Mouse (Mus musculus): ENCODE measurements around the gene Top3a. TPM values are rescaled to one million over a fixed set of nuclear protein-coding genes. Genes with fewer than 3 reads are reported as not detected.

The Top3a gene
- polyA plus RNA-seq, 1 experiment from 2014 or later, result 8.3 TPM

DNA sequence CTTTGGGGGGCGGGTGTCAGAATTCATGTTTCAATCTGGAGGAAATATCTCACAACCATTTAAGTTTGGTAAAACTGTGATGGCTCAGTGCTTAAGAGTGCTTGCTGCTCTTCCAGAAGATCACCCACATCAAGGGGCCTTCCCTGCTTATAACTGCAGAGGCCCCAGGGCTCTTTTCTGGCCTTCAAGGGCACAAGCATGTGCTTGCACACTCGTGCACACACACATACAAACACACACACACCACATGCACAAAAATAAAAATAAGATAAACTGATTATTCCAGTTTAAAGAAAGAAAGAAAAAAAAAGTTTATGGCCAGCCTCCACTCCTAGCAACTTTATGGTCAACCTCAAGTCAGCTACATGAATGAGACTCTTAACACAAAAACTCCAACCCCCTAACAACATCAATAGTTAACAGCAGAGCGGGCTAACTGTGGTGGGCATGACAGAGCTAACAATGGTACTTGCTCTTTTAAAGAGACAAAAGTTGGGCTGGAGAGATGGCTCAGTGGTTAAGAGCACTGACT lies 2.9 kb downstream of the Top3a start:
- Histone ChIP-seq H3K9me3 (ENCODE audit: control insufficient read depth, low read length) (no peaks in the 10 kb centered on the region), H3K9ac (ENCODE audit: low read length) (no peak overlapping the region), H3K27ac (replicated peaks in 1 of 2; ENCODE audit: control insufficient read depth in 1 of 2, insufficient read depth in 1 of 2, low read depth in 2 of 2, low read length in 2 of 2) (no peak overlapping the region), H3K4me2 (ENCODE audit: low read length) (no peak overlapping the region), H3K36me3 (ENCODE audit: control insufficient read depth, insufficient read depth, low read length) (peaks cover 7% of the 10 kb centered on the region), H3K27me3 (ENCODE audit: control insufficient read depth, insufficient read depth, low read length) (no peaks in the 10 kb centered on the region), H3K4me3 (ENCODE audit: control insufficient read depth in 1 of 2, insufficient read depth in 1 of 2, low read depth in 1 of 2, low read length in 2 of 2) (no peak overlapping the region), H3K4me1 (ENCODE audit: control insufficient read depth in 2 of 2, insufficient read depth in 2 of 2, low read length in 2 of 2) (peaks cover 11 to 30% of the 10 kb centered on the region in 2 experiments; a peak in 3 of 4 replicates)
- WGBS, result 83% methylated on average over 3 of the region's 3 CpGs
- no peak for ATAC-seq (ENCODE audit: insufficient number of reproducible peaks, insufficient read depth, low FRiP score, low read depth)

GRCm38 (mm10) chr11:60772161-60772560 lies 5.0 kb downstream of the Top3a start:
- Histone ChIP-seq H3K36me3 (ENCODE audit: control insufficient read depth, insufficient read depth, low read length) (no peaks in the 10 kb centered on the region), H3K4me3 (ENCODE audit: control insufficient read depth in 1 of 2, insufficient read depth in 1 of 2, low read depth in 1 of 2, low read length in 2 of 2) (no peak overlapping the region), H3K9ac (ENCODE audit: low read length) (no peak overlapping the region), H3K27me3 (ENCODE audit: control insufficient read depth, insufficient read depth, low read length) (no peaks in the 10 kb centered on the region), H3K27ac (replicated peaks in 1 of 2; ENCODE audit: control insufficient read depth in 1 of 2, insufficient read depth in 1 of 2, low read depth in 2 of 2, low read length in 2 of 2) (no peak overlapping the region), H3K4me1 (ENCODE audit: control insufficient read depth in 2 of 2, insufficient read depth in 2 of 2, low read length in 2 of 2) (peaks cover 3 to 16% of the 10 kb centered on the region in 2 experiments; a peak in 3 of 4 replicates), H3K4me2 (ENCODE audit: low read length) (no peak overlapping the region), H3K9me3 (ENCODE audit: control insufficient read depth, low read length) (no peaks in the 10 kb centered on the region)
- 89% methylated on average over 4 of the region's 4 CpGs for WGBS
- ATAC-seq (ENCODE audit: insufficient number of reproducible peaks, insufficient read depth, low FRiP score, low read depth), result no peak

- H3K27ac ChIP-seq (replicated peaks in 1 of 2; ENCODE audit: control insufficient read depth in 1 of 2, insufficient read depth in 1 of 2, low read depth in 2 of 2, low read length in 2 of 2), result no peak overlapping the region
- no peak for ATAC-seq (ENCODE audit: insufficient number of reproducible peaks, insufficient read depth, low FRiP score, low read depth)
- no peaks in the 10 kb centered on the region for H3K9me3 ChIP-seq (ENCODE audit: control insufficient read depth, low read length)
- H3K36me3 ChIP-seq (ENCODE audit: control insufficient read depth, insufficient read depth, low read length), result no peaks in the 10 kb centered on the region
- no peak overlapping the region for H3K4me2 ChIP-seq (ENCODE audit: low read length)
- no peak overlapping the region for H3K9ac ChIP-seq (ENCODE audit: low read length)
- peaks cover 0 to 11% of the 10 kb centered on the region in 2 experiments; a peak in 2 of 4 replicates for H3K4me1 ChIP-seq (ENCODE audit: control insufficient read depth in 2 of 2, insufficient read depth in 2 of 2, low read length in 2 of 2)
- no peaks in the 10 kb centered on the region for H3K27me3 ChIP-seq (ENCODE audit: control insufficient read depth, insufficient read depth, low read length)
- WGBS, result 86% methylated on average over 3 of the region's 3 CpGs
- H3K4me3 ChIP-seq (ENCODE audit: control insufficient read depth in 1 of 2, insufficient read depth in 1 of 2, low read depth in 1 of 2, low read length in 2 of 2), result no peak overlapping the region
These were observed 6.4 kb downstream of the Top3a start for GRCm38 (mm10) chr11:60770776-60771175.

DNA sequence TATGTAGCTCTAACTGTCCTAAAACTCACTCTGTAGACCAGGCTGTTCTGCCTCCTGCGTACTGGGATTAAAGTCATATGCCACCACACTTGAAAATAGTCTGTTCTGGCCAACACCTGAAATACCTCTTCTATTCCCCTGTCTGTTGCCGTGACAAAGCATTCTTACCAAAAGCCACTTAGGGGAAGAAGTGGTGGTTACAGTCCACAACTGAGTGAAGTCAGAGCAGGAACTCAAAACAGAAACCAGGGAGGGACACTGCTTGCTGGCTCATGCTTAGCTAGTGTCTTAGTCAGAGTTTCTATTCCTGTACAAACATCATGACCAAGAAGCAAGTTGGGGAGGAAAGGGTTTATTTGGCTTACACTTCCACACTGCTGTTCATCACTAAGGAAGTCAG lies 7.8 kb downstream of the Top3a start:
- WGBS, result 76% methylated on average over 2 of the region's 2 CpGs
- no peak overlapping the region for H3K9ac ChIP-seq (ENCODE audit: low read length)
- H3K4me2 ChIP-seq (ENCODE audit: low read length), result no peak overlapping the region
- no peaks in the 10 kb centered on the region for H3K27me3 ChIP-seq (ENCODE audit: control insufficient read depth, insufficient read depth, low read length)
- no peaks in the 10 kb centered on the region for H3K36me3 ChIP-seq (ENCODE audit: control insufficient read depth, insufficient read depth, low read length)
- no peaks in the 10 kb centered on the region for H3K9me3 ChIP-seq (ENCODE audit: control insufficient read depth, low read length)
- H3K4me1 ChIP-seq (ENCODE audit: control insufficient read depth in 2 of 2, insufficient read depth in 2 of 2, low read length in 2 of 2), result no peaks in the 10 kb centered on the region; a peak in 1 of 4 replicates
- H3K27ac ChIP-seq (replicated peaks in 1 of 2; ENCODE audit: control insufficient read depth in 1 of 2, insufficient read depth in 1 of 2, low read depth in 2 of 2, low read length in 2 of 2), result no peak overlapping the region
- no peak for ATAC-seq (ENCODE audit: insufficient number of reproducible peaks, insufficient read depth, low FRiP score, low read depth)
- H3K4me3 ChIP-seq (ENCODE audit: control insufficient read depth in 1 of 2, insufficient read depth in 1 of 2, low read depth in 1 of 2, low read length in 2 of 2), result no peak overlapping the region

GRCm38 (mm10) chr11:60766969-60767368 lies 10.2 kb downstream of the Top3a start:
- Histone ChIP-seq H3K36me3 (ENCODE audit: control insufficient read depth, insufficient read depth, low read length) (peaks cover 13% of the 10 kb centered on the region), H3K4me3 (ENCODE audit: control insufficient read depth in 1 of 2, insufficient read depth in 1 of 2, low read depth in 1 of 2, low read length in 2 of 2) (no peak overlapping the region), H3K4me2 (ENCODE audit: low read length) (no peak overlapping the region), H3K9ac (ENCODE audit: low read length) (no peak overlapping the region), H3K27ac (replicated peaks in 1 of 2; ENCODE audit: control insufficient read depth in 1 of 2, insufficient read depth in 1 of 2, low read depth in 2 of 2, low read length in 2 of 2) (no peak overlapping the region), H3K27me3 (ENCODE audit: control insufficient read depth, insufficient read depth, low read length) (no peaks in the 10 kb centered on the region), H3K4me1 (ENCODE audit: control insufficient read depth in 2 of 2, insufficient read depth in 2 of 2, low read length in 2 of 2) (no peaks in the 10 kb centered on the region), H3K9me3 (ENCODE audit: control insufficient read depth, low read length) (no peaks in the 10 kb centered on the region)
- no peak for ATAC-seq (ENCODE audit: insufficient number of reproducible peaks, insufficient read depth, low FRiP score, low read depth)
- 59% methylated on average over 4 of the region's 4 CpGs for WGBS

- WGBS, result 77% methylated on average over 3 of the region's 3 CpGs
- Histone ChIP-seq H3K4me2 (ENCODE audit: low read length) (no peak overlapping the region), H3K36me3 (ENCODE audit: control insufficient read depth, insufficient read depth, low read length) (peaks cover 59% of the 10 kb centered on the region), H3K9me3 (ENCODE audit: control insufficient read depth, low read length) (no peaks in the 10 kb centered on the region), H3K4me3 (ENCODE audit: control insufficient read depth in 1 of 2, insufficient read depth in 1 of 2, low read depth in 1 of 2, low read length in 2 of 2) (no peak overlapping the region), H3K9ac (ENCODE audit: low read length) (no peak overlapping the region), H3K27me3 (ENCODE audit: control insufficient read depth, insufficient read depth, low read length) (no peaks in the 10 kb centered on the region), H3K4me1 (ENCODE audit: control insufficient read depth in 2 of 2, insufficient read depth in 2 of 2, low read length in 2 of 2) (no peaks in the 10 kb centered on the region), H3K27ac (replicated peaks in 1 of 2; ENCODE audit: control insufficient read depth in 1 of 2, insufficient read depth in 1 of 2, low read depth in 2 of 2, low read length in 2 of 2) (no peak overlapping the region)
- ATAC-seq (ENCODE audit: insufficient number of reproducible peaks, insufficient read depth, low FRiP score, low read depth), result no peak
These were observed 15.5 kb downstream of the Top3a start for GRCm38 (mm10) chr11:60761681-60762080.

DNA sequence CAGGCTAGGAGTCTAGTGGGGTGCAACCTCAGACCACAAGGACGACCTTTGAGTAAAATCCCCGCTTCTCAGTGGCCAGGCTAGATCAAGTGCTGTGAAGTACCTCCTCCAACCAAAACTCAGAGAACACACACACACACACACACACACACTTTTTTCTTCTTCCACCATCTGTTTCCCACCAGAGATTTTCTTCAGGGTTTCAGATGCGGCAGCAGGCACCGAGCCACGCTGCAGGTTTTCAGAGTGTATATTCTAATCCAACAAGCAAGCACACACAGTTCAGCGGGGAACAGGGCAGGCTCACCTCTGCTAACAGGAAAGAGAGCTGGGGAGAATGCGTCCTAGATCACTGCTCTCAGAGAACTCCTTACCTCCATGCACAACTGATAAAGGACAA lies 21.6 kb downstream of the Top3a start:
- WGBS, result 89% methylated on average over 7 of the region's 7 CpGs
- no peak for ATAC-seq (ENCODE audit: insufficient number of reproducible peaks, insufficient read depth, low FRiP score, low read depth)
- H3K9me3 ChIP-seq (ENCODE audit: control insufficient read depth, low read length), result no peaks in the 10 kb centered on the region
- H3K27ac ChIP-seq (replicated peaks in 1 of 2; ENCODE audit: control insufficient read depth in 1 of 2, insufficient read depth in 1 of 2, low read depth in 2 of 2, low read length in 2 of 2), result no peak overlapping the region
- H3K4me1 ChIP-seq (ENCODE audit: control insufficient read depth in 2 of 2, insufficient read depth in 2 of 2, low read length in 2 of 2), result no peaks in the 10 kb centered on the region
- peaks cover 90% of the 10 kb centered on the region for H3K36me3 ChIP-seq (ENCODE audit: control insufficient read depth, insufficient read depth, low read length)
- no peak overlapping the region for H3K4me2 ChIP-seq (ENCODE audit: low read length)
- no peak overlapping the region for H3K9ac ChIP-seq (ENCODE audit: low read length)
- no peak overlapping the region for H3K4me3 ChIP-seq (ENCODE audit: control insufficient read depth in 1 of 2, insufficient read depth in 1 of 2, low read depth in 1 of 2, low read length in 2 of 2)
- no peaks in the 10 kb centered on the region for H3K27me3 ChIP-seq (ENCODE audit: control insufficient read depth, insufficient read depth, low read length)

GRCm38 (mm10) chr11:60740321-60740720 lies 36.8 kb downstream of the Top3a start:
- H3K36me3 ChIP-seq (ENCODE audit: control insufficient read depth, insufficient read depth, low read length), result peaks cover 59% of the 10 kb centered on the region
- no peaks in the 10 kb centered on the region; a peak in 1 of 4 replicates for H3K4me1 ChIP-seq (ENCODE audit: control insufficient read depth in 2 of 2, insufficient read depth in 2 of 2, low read length in 2 of 2)
- H3K9ac ChIP-seq (ENCODE audit: low read length), result no peak overlapping the region
- H3K27me3 ChIP-seq (ENCODE audit: control insufficient read depth, insufficient read depth, low read length), result no peaks in the 10 kb centered on the region
- no peak overlapping the region for H3K27ac ChIP-seq (replicated peaks in 1 of 2; ENCODE audit: control insufficient read depth in 1 of 2, insufficient read depth in 1 of 2, low read depth in 2 of 2, low read length in 2 of 2)
- H3K4me3 ChIP-seq (ENCODE audit: control insufficient read depth in 1 of 2, insufficient read depth in 1 of 2, low read depth in 1 of 2, low read length in 2 of 2), result no peak overlapping the region
- H3K9me3 ChIP-seq (ENCODE audit: control insufficient read depth, low read length), result no peaks in the 10 kb centered on the region
- no peak overlapping the region for H3K4me2 ChIP-seq (ENCODE audit: low read length)
- ATAC-seq (ENCODE audit: insufficient number of reproducible peaks, insufficient read depth, low FRiP score, low read depth), result no peak
- WGBS, result 81% methylated on average over 3 of the region's 3 CpGs
